Comparison of ENCODE assay signal across 14 mouse cellular contexts in genomic region chr11:77848131-77848530, GRCm38 (mm10). TPM values are rescaled to one million over a fixed set of nuclear protein-coding genes. Genes with fewer than 3 reads are reported as not detected.
A peak's percentile ranks its signal among the peaks of the same experiment; 100 is the strongest.
DNase-seq lines count a peak whose midpoint lies in the region; ATAC-seq lines count a peak whose summit lies in the region.
"Had no signal": no experiment of that assay in that cellular context is flagged by ENCODE, and none has a peak within 500 bp of the region (broad histone marks: within the 10 kb centered on the region; RNA-seq: fewer than 3 reads in every experiment).

No protein-coding gene starts in this region.

- H3K36me3 ChIP-seq in forebrain, embryonic 15.5 days, result peaks cover 46% of the 10 kb centered on the region
- H3K36me3 ChIP-seq in midbrain, embryonic 13.5 days, result peaks cover 79% of the 10 kb centered on the region

- WGBS in forebrain, embryonic 15.5 days, result 7% methylated on average over 5 of the region's 5 CpGs
- 20% methylated on average over 5 of the region's 5 CpGs for WGBS in midbrain, embryonic 13.5 days

- H3K27ac ChIP-seq in forebrain, embryonic 15.5 days (replicated peaks), result peak overlapping the region; percentile 96
- peak overlapping the region; percentile 72 for H3K27ac ChIP-seq in midbrain, embryonic 13.5 days

- H3K4me2 ChIP-seq in forebrain, embryonic 15.5 days (replicated peaks), result no peak overlapping the region
- no peak overlapping the region for H3K4me2 ChIP-seq in midbrain, embryonic 13.5 days (replicated peaks)
- H3K4me2 ChIP-seq: liver, embryonic 11.5 days had no signal

- no peaks in the 10 kb centered on the region for H3K27me3 ChIP-seq in forebrain, embryonic 15.5 days
- H3K27me3 ChIP-seq in midbrain, embryonic 13.5 days, result 0 out of 2 replicates have a peak, but pooled peaks cover 16% of the 10 kb centered on the region
- H3K27me3 ChIP-seq: CH12.LX had no signal

- H3K9me3 ChIP-seq in forebrain, embryonic 15.5 days, result no peaks in the 10 kb centered on the region
- H3K9me3 ChIP-seq in midbrain, embryonic 13.5 days, result no peaks in the 10 kb centered on the region

- H3K9ac ChIP-seq in forebrain, embryonic 15.5 days (replicated peaks), result peak overlapping the region; percentile 11; the same call in 1 of the 2 replicates
- no peak overlapping the region; the same call in 1 of the 2 replicates for H3K9ac ChIP-seq in midbrain, embryonic 13.5 days (replicated peaks)

- no peak overlapping the region for H3K4me3 ChIP-seq in forebrain, embryonic 15.5 days
- no peak overlapping the region for H3K4me3 ChIP-seq in midbrain, embryonic 13.5 days (replicated peaks)
- H3K4me3 ChIP-seq: erythroblast, embryonic 14.5 days had no signal

- no peak for ATAC-seq in forebrain, embryonic 15.5 days (replicated peaks)
- no peak for ATAC-seq in midbrain, embryonic 13.5 days
- no peak for ATAC-seq in cerebellum, adult (ENCODE audit: insufficient number of reproducible peaks, low FRiP score, low TSS enrichment)

- H3K4me1 ChIP-seq in forebrain, embryonic 15.5 days, result peaks cover 60% of the 10 kb centered on the region
- peaks cover 69% of the 10 kb centered on the region for H3K4me1 ChIP-seq in midbrain, embryonic 13.5 days (replicated peaks)

- peak; percentile 58 for DNase-seq in ovary, adult 18-20 months (ENCODE audit: low spot score)
- no peak for DNase-seq in ovary, postnatal 10 days (ENCODE audit: low spot score)
- DNase-seq in thymus, postnatal 10 days (ENCODE audit: low spot score in 2 of 2), result no peak
- DNase-seq in heart, adult 9 months (ENCODE audit: low spot score in 2 of 2), result no peak
- DNase-seq: adrenal gland, postnatal 36 days; cerebellum, adult 2 months; embryo, embryonic 11 days; lung, postnatal 10 days had no signal

RNA-seq across cellular contexts. Expression of gene Pipox, which starts 45.8 kb away (rescaled TPM):
- 10.2 and 11.2 TPM in 2 replicates for polyA plus RNA-seq in forebrain, embryonic 15.5 days (2015; fragmentation: Nextera tagmentation; extraction: Ambion mirVana)
- polyA plus RNA-seq in midbrain, embryonic 13.5 days (2015; fragmentation: Nextera tagmentation; extraction: Ambion mirVana), result 8.6 and 11.0 TPM in 2 replicates
- polyA plus RNA-seq: erythroblast, embryonic 14.5 days had no signal
